Mouse (Mus musculus) erythroblast, embryonic 14.5 days (primary cell): ENCODE results near the gene Slc1a7. TPM values are rescaled to one million over a fixed set of nuclear protein-coding genes. Genes with fewer than 3 reads are reported as not detected.

Source experiments
- H3K27me3 ChIP-seq: 2 replicates; pipeline ENCODE4 v1.6.1; 2012; ENCODE audit warnings: inconsistent platforms; ENCODE audit not compliant: control insufficient read depth
- H3K36me3 ChIP-seq: 2 replicates; pipeline ENCODE4 v1.6.1; 2012; ENCODE audit warnings: mild to moderate bottlenecking, inconsistent platforms; ENCODE audit not compliant: control insufficient read depth
- H3K4me1 ChIP-seq: 2 replicates; pipeline ENCODE4 v1.6.1; 2012; ENCODE audit warnings: inconsistent platforms; ENCODE audit not compliant: control insufficient read depth
- H3K4me3 ChIP-seq: replicated peaks from 2 replicates; pipeline ENCODE3; 2012; ENCODE audit warnings: moderate library complexity, mild to moderate bottlenecking, inconsistent platforms
- H3K9me3 ChIP-seq: 2 replicates; pipeline ENCODE4 v1.6.1; 2012; ENCODE audit warnings: low read length, inconsistent platforms, mixed read lengths; ENCODE audit not compliant: control insufficient read depth
- GATA1 ChIP-seq: IDR thresholded peaks from 2 replicates; pipeline ENCODE4 v1.6.1; 2012; ENCODE audit warnings: low read length, inconsistent platforms, mixed read lengths
- TAL1 ChIP-seq: IDR thresholded peaks from 3 replicates; pipeline ENCODE4 v1.6.1; 2012; ENCODE audit warnings: low read length, inconsistent platforms, mixed read lengths
- polyA plus RNA-seq: library from polyadenylated mRNA; stranded (reverse); fragments of >175 nt; gene quantifications from 2 replicates; pipeline ENCODE4 v1.2.3, GENCODE M21; 2012

Slc1a7 gene
- polyA plus RNA-seq, 1 experiment, result not detected

DNA sequence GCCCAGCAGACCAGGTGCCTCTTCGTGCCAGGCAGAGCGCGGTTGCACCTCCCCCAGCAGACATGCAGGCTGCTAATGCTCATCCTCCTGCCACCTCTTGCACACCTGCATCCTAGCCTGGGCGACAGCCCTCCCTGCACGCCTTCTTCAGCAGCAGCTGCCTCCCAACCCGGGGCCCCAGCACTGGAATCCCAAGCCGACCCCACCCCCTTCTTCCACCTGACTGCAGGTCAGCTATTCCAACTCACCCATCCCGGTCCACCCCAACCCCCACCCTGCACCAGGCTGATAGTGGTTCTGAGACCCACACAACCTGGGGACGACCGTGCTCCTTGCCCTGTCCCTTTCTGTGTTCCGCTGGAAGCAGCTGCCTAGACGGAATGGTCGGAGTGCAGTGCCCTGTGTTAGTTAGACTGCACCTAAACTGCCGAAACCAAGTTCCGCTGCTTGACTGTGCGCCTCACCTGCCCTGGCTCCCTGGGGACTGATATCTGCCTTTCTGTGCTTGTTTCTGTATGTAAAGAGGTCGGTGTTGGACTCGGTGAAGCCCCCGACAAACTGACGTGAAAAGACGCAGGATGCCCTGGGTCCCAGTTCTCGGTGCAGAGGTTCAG, 62.9 kb downstream of the Slc1a7 start:
- Histone ChIP-seq H3K36me3 (no peaks in the 10 kb centered on the region), H3K4me1 (peaks cover 32% of the 10 kb centered on the region), H3K9me3 (peaks cover 5% of the 10 kb centered on the region; the same call in 1 of the 2 replicates), H3K27me3 (peaks cover 61% of the 10 kb centered on the region), H3K4me3 (no peak overlapping the region)
- no peak for TF ChIP-seq GATA1
- TF ChIP-seq TAL1, result no peak

DNA sequence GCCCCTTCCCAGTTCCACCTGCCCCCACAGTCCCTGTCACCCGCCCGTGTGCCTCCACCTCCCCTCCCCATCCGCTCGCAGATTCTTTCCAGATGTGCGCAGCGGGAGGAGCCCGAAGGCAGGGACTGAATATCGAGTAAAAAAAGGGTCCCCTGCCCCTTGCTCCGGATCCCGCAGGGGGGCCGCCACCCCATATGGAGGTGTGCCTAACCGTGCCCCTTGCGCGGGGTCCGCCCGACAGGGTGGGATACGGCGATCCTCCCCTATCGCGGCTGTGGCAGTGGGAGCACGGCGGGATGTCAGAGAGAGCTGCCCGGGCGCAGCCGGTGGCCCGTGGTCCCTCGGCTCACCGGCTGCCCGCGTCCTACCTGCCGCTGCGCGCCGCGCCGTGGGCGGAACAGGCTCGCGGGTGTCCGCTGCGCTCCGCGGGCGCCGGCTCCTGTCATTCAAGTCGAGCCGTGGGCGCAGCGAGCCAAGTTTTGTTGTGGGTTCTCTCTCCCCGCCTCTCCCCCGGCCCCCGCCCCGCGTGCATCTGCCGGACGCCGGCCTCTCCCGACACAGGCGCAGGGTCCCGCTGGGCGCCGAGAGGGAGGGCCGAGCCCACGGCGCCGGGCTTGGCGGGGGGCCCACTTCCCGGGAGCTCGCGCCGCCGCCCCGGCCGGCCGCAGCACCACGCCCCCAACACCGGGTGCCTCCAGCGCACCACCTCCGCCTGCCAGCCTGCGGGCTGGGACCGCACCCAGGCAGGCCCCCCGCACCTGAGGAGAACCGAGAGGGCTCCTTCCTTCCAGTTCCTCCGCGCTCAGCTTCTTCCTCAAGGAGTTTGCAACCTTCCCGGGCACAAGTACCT, 63.6 kb downstream of the Slc1a7 start:
- peaks cover 25% of the 10 kb centered on the region for H3K4me1 ChIP-seq
- H3K36me3 ChIP-seq, result no peaks in the 10 kb centered on the region
- H3K27me3 ChIP-seq, result peaks cover 61% of the 10 kb centered on the region
- H3K9me3 ChIP-seq, result peaks cover 5% of the 10 kb centered on the region; the same call in 1 of the 2 replicates
- peak overlapping the region; percentile 32 for H3K4me3 ChIP-seq
- TF ChIP-seq GATA1 (no peak), TAL1 (no peak)

DNA sequence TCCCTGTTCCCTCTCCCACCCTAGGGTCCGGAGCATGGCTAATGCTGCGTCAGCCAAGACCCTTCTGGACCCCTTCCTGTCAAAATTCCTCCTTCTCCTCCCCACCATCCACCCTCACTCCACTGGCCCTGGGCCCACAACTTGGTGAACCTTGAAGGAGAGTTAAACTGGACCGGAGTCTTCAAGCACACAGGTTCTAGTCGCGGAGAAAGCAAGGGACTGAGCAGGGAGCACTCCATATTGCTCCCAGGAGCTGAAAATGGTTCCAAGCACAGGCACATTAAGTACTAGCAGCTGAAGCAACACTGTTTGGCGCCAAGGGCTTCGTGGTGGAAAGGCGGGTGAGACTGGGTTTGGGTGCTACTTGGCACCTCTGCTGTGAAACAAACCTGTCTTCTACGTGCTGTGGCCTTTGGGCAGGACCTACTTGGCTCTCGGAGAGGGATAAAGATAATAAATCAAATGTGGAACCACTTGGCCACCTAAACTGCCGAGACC, 64.3 kb downstream of the Slc1a7 start:
- Histone ChIP-seq H3K27me3 (peaks cover 61% of the 10 kb centered on the region), H3K9me3 (peaks cover 5% of the 10 kb centered on the region; the same call in 1 of the 2 replicates)

DNA sequence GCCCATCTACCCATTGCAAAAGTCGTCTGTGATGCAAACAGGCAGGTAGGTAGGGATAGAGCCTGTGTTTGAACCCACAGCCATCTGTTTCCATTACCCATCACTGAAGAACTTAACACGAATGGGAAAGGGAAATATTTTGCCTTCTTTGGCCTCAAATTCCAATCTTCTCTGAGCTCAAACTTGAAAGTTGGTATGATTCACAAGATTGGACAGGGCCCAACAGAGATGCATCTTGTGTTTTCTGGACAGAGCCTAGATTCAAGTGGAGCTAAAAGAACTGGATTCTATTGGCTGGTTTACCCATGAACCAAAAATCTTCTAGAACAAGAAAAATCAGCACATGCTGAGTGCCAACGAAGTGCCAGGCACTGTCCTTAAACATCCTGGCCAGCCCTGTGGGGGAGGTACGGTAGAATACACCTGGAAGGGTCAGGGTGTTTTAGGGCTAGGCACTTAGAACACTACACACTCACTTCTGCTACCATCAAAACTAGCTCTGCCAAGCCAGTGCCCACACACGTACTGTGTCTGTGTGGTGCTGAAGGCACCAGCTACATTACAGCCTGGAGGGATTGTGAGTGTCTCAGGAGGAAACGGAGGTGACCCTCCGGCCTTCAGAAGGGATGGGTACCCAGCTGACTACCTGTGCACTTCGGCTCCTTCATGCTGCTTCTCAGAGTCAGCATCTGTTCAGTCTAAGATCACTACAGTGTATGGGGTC, 65.1 kb downstream of the Slc1a7 start:
- peaks cover 58% of the 10 kb centered on the region for H3K27me3 ChIP-seq
- H3K4me3 ChIP-seq, result no peak overlapping the region
- peaks cover 5% of the 10 kb centered on the region; the same call in 1 of the 2 replicates for H3K9me3 ChIP-seq
- TF ChIP-seq GATA1, result no peak
- TF ChIP-seq TAL1, result no peak
- H3K36me3 ChIP-seq, result no peaks in the 10 kb centered on the region
- H3K4me1 ChIP-seq, result peaks cover 10% of the 10 kb centered on the region

More for the DNA sequence above, 64.3 kb downstream of the Slc1a7 start:
- Histone ChIP-seq H3K4me1 (peaks cover 18% of the 10 kb centered on the region), H3K36me3 (no peaks in the 10 kb centered on the region), H3K4me3 (no peak overlapping the region)
- TF ChIP-seq GATA1 (no peak), TAL1 (no peak)

DNA sequence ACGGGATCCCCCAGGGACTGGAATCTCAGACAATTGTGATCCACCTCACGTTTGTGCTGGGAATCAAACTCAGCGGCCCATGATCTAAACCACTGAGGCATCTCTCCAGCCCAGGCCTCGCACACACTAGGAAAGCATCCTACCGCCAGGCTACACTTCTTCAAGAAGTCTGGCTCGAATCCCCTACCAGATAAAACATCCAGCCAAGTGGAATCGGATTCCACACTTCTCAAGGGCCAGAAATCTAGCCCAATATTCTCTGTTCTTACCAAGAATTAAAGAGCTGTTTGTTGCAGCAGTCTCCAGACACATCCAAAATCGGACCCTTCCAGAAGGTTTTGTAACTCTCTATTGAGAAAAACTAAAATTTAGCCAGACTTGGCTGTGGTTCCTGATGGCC, 68.9 kb downstream of the Slc1a7 start:
- no peaks in the 10 kb centered on the region for H3K4me1 ChIP-seq
- peaks cover 4% of the 10 kb centered on the region for H3K36me3 ChIP-seq
- peaks cover 24% of the 10 kb centered on the region for H3K27me3 ChIP-seq
- TF ChIP-seq GATA1, result no peak
- TF ChIP-seq TAL1, result no peak
- peaks cover 3% of the 10 kb centered on the region; the same call in 1 of the 2 replicates for H3K9me3 ChIP-seq
- no peak overlapping the region for H3K4me3 ChIP-seq

DNA sequence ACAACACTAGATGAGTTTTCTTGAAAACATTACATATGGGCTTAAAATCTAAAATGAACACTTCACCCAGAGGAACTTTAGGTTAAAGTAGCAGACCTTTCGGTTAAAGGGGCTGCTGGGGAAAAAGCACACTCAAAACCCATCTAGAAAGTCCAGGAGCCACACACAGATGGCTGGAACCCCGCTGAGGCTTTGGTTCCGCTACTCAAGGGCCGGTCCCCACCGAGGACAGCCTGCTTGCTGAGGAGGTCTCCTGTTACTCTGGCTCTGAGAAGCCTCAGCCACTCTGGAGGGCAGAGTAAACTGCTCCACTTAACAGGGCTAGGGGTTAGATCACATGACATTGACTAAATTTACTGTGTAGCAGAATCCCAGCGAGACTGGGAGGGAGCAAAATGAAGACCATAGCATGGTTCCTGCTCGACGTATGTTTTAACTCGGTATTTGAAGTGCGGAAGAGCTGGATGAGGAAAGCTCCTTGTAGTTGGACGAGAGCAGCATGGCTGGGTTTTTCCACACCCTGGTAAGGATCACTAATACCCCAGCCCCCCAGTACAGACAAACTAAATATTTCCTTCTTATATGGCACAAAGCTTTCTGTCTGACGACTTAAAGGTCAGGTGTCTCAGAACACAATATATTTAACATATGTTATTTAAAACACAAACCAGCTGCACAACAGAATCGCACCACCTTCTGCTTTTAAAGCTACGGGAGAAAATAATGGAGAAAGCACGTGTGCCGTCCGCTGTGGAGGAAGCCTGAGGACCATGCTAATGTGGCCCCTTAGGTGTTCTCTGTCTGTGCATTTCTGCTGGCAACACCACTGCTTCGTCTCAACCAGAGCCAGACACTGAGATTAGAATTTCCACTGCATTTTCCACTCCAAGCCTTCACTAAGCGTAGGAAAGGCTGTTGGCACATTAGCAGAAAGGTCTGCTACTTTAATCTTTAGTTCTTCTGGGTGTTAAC, 77.3 kb downstream of the Slc1a7 start:
- peaks cover 13% of the 10 kb centered on the region for H3K4me1 ChIP-seq
- peaks cover 68% of the 10 kb centered on the region for H3K36me3 ChIP-seq
- no peak overlapping the region for H3K4me3 ChIP-seq
- H3K9me3 ChIP-seq, result no peaks in the 10 kb centered on the region
- no peaks in the 10 kb centered on the region for H3K27me3 ChIP-seq
- TF ChIP-seq TAL1 (no peak), GATA1 (no peak)

DNA sequence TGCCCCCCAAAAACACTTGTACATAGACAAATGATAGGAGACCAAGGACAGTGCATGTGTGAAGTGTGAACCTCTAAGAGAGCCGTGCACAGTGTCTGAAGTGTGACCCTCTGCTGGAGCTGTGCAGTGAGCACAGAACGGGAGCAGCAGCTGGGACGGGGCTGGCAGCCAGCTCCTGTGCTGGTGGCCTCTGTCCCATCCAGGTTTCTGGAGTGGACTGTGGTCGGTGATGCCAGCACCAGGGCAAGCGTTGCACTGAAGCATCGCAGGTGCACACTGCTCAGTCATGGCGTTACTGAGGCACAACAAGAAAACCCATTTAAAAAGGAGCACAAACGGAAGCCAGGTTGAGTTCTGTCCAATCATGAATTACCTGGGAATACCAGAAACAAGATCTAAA, 78.0 kb downstream of the Slc1a7 start:
- peaks cover 73% of the 10 kb centered on the region for H3K36me3 ChIP-seq
- no peak overlapping the region for H3K4me3 ChIP-seq
- H3K4me1 ChIP-seq, result peaks cover 13% of the 10 kb centered on the region
- TF ChIP-seq TAL1, result no peak
- TF ChIP-seq GATA1, result no peak
- H3K27me3 ChIP-seq, result no peaks in the 10 kb centered on the region
- no peaks in the 10 kb centered on the region for H3K9me3 ChIP-seq

DNA sequence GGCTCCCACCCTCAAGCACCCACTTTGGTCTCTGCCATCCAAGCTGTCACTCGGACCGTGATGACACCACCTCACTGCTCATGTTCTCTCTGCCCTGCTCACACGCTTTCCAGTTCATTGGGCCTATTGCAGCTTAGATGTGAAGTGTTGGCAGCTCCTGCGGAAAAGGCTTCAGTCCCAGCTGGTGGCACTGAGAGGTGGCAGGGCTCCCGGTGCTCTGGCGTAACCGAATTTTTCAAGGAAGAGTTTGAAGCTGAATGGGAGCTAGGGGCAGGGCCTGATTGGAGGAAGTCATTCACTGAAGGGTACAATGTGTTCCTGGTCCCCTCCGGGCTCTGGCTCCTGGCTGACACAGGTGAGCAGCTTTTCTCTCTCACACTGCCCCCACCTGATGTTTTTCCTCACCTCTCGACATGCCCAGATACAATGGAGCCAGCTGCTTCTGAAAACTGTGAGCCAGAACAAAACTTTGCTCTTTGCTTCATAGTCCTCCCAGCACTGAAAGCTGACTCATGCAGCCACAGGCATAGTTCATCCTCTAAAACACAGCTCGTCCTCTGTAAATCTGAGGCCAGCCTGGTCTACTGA, 83.6 kb downstream of the Slc1a7 start:
- peaks cover 88% of the 10 kb centered on the region for H3K36me3 ChIP-seq
- TF ChIP-seq TAL1 (no peak), GATA1 (no peak)
- peaks cover 10% of the 10 kb centered on the region for H3K4me1 ChIP-seq
- no peaks in the 10 kb centered on the region for H3K27me3 ChIP-seq
- no peak overlapping the region for H3K4me3 ChIP-seq
- no peaks in the 10 kb centered on the region for H3K9me3 ChIP-seq
